In the genomic region with DNA sequence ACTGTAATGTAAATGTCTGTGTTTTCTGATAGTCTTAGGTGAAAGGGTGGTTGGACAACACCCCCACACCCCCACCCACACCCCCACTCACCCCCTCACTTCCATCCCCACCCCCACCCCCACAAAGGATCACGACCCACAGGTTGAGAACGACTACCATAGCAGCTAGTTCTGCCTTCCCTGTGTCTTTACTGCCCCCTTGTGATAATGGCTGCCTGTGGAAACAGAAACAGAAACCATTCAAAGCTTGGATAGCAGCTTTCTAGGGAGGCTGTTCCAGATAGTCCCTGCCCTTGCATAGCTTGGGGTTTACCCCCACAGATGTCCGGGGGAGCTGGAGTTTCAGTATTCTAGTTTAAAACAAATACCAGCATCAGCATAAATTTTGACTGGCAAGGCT, we compare ENCODE assay signal across 8 mouse cellular contexts. TPM values are rescaled to one million over a fixed set of nuclear protein-coding genes. Genes with fewer than 3 reads are reported as not detected.
DNase-seq lines count a peak whose midpoint lies in the region; TF ChIP-seq lines count a peak whose summit lies in the region.

No protein-coding gene starts in this region.

- H3K9ac ChIP-seq in heart, adult 2 months (ENCODE audit: low read depth, low read length): no peak overlapping the region

- H3K27me3 ChIP-seq in heart, adult 2 months (ENCODE audit: control insufficient read depth, insufficient read depth, low read length): no peaks in the 10 kb centered on the region
- H3K27me3 ChIP-seq in heart, embryonic 10.5 days (ENCODE audit: insufficient read depth, poor library complexity, severe bottlenecking): no peaks in the 10 kb centered on the region
- no peaks in the 10 kb centered on the region for H3K27me3 ChIP-seq in megakaryocyte, embryonic 14.5 days (replicated peaks)

- H3K36me3 ChIP-seq in heart, adult 2 months (ENCODE audit: control insufficient read depth, insufficient read depth, low read length): no peaks in the 10 kb centered on the region
- no peaks in the 10 kb centered on the region for H3K36me3 ChIP-seq in heart, embryonic 10.5 days
- H3K36me3 ChIP-seq in megakaryocyte, embryonic 14.5 days (replicated peaks; ENCODE audit: low read length): no peaks in the 10 kb centered on the region

- TF ChIP-seq POLR2A in heart, adult 2 months (IDR thresholded peaks at IDR 0.05; ENCODE audit: insufficient read depth, low read depth, low read length): no peak

- no peak for TF ChIP-seq EP300 in heart, adult 2 months (IDR thresholded peaks at IDR 0.05; ENCODE audit: insufficient read depth, low read depth, low read length)

- DNase-seq in heart, adult 2 months: no peak
- no peak for DNase-seq in heart, embryonic 10.5 days (ENCODE audit: low spot score)
- DNase-seq in urinary bladder, postnatal 36 days (ENCODE audit: low spot score in 2 of 2): peak; percentile 14 to 23
- no peak for DNase-seq in urinary bladder, postnatal 10 days (ENCODE audit: low spot score)
- DNase-seq in cerebellum, postnatal 25 days: peak; percentile 60 to 79
- DNase-seq in kidney, postnatal 14 days: peak; percentile 27
- DNase-seq in natural killer cell, adult 2 months (ENCODE audit: low spot score in 2 of 2): no peak

- intact Hi-C loops in heart, adult 2 months (cut with DNase I): loop anchor here (5.0 kb wide), 1 partner anchor 561 kb away; no protein-coding TSS in a partner anchor

- 12% methylated on average over 3 of the region's 3 CpGs for WGBS in heart, adult 2 months
- WGBS in heart, embryonic 10.5 days: 23% methylated on average over 3 of the region's 3 CpGs

- no peak overlapping the region for H3K27ac ChIP-seq in heart, adult 2 months
- no peak overlapping the region for H3K27ac ChIP-seq in heart, embryonic 10.5 days

- no peaks in the 10 kb centered on the region for H3K9me3 ChIP-seq in heart, embryonic 10.5 days
- H3K9me3 ChIP-seq in megakaryocyte, embryonic 14.5 days: no peaks in the 10 kb centered on the region

- H3K4me3 ChIP-seq in heart, adult 2 months: no peak overlapping the region
- H3K4me3 ChIP-seq in heart, embryonic 10.5 days: no peak overlapping the region
- H3K4me3 ChIP-seq in megakaryocyte, embryonic 14.5 days (replicated peaks): peak overlapping the region; percentile 81

- H3K4me1 ChIP-seq in heart, adult 2 months (ENCODE audit: control insufficient read depth, insufficient read depth, low read length): no peaks in the 10 kb centered on the region
- H3K4me1 ChIP-seq in heart, embryonic 10.5 days: peaks cover 9% of the 10 kb centered on the region; the same call in 1 of the 2 replicates
- peaks cover 13% of the 10 kb centered on the region; the same call in 1 of the 2 replicates for H3K4me1 ChIP-seq in megakaryocyte, embryonic 14.5 days

- no peaks in the 10 kb centered on the region for H3K79me2 ChIP-seq in heart, adult 2 months (replicated peaks; ENCODE audit: control insufficient read depth, insufficient read depth, low read length)

- TF ChIP-seq CTCF in heart, adult 2 months (IDR thresholded peaks at IDR 0.05): peak; percentile 61

RNA-seq across cellular contexts. Expression of gene Myrfl, which starts 3.0 kb away (rescaled TPM):
- total RNA-seq in heart, adult 2 months (2021): 1 to 10 TPM; 1.4 to 1.6 TPM
- 0.31 and 0.76 TPM in 2 replicates for polyA plus RNA-seq in heart, adult 2 months (2012; rRNA removed)
- polyA plus RNA-seq in heart, embryonic 10.5 days (2016; fragmentation: Nextera tagmentation; extraction: Ambion mirVana): 0.33 and 0.49 TPM in 2 replicates
- not detected in 2 replicates for polyA plus RNA-seq in megakaryocyte, embryonic 14.5 days (2012; ENCODE audit: insufficient read depth, low replicate concordance)

RNA-seq across cellular contexts. Expression of gene Rab3ip, which starts 56.8 kb away (rescaled TPM):
- total RNA-seq in heart, adult 2 months (2021): 100 to 1,000 TPM in 1 of 2 experiments, 10 to 100 TPM in 1; 80.3 to 100 TPM
- 168 and 181 TPM in 2 replicates for polyA plus RNA-seq in heart, adult 2 months (2012; rRNA removed)
- 46.0 and 61.0 TPM in 2 replicates for polyA plus RNA-seq in heart, embryonic 10.5 days (2016; fragmentation: Nextera tagmentation; extraction: Ambion mirVana)
- 4.8 TPM in 1 of 2 replicates, not detected in the other for polyA plus RNA-seq in megakaryocyte, embryonic 14.5 days (2012; ENCODE audit: insufficient read depth, low replicate concordance)

Comparison
In these comparisons a context has a peak if more than half of its experiments do, and no peak if none do; other contexts are left out.
1. DNase-seq: peak in urinary bladder, postnatal 36 days (2 of 2), cerebellum, postnatal 25 days (2 of 2) and kidney, postnatal 14 days (single experiment); none in heart, adult 2 months (0 of 2), heart, embryonic 10.5 days (single experiment), urinary bladder, postnatal 10 days (single experiment) and natural killer cell, adult 2 months (0 of 2).